Mouse (Mus musculus): ENCODE results near the gene Krt8. TPM values are rescaled to one million over a fixed set of nuclear protein-coding genes. Genes with fewer than 3 reads are reported as not detected.

Gene Krt8
- total and polyA plus RNA-seq, 3 experiments, result 0.69 to 0.93 TPM; not detected in 1

- no peak overlapping the region for H3K27ac ChIP-seq (ENCODE audit: control insufficient read depth, low read depth, low read length)
- DNase-seq (ENCODE audit: low read depth, low spot score), result no peak
- TF ChIP-seq ZMIZ1 (IDR thresholded peaks at IDR 0.05; ENCODE audit: low read depth, low read length) (no peak), NRF1 (IDR thresholded peaks at IDR 0.05; ENCODE audit: insufficient read depth, low read depth, low read length, poor library complexity, severe bottlenecking) (no peak), ZKSCAN1 (IDR thresholded peaks at IDR 0.05; ENCODE audit: low read depth, low read length) (no peak), SMC3 (IDR thresholded peaks at IDR 0.05; ENCODE audit: low read depth, low read length) (no peak), MYB (IDR thresholded peaks at IDR 0.05; ENCODE audit: low read depth, low read length) (no peak), POLR2AphosphoS2 (IDR thresholded peaks at IDR 0.05; ENCODE audit: low read length) (no peak), MAX (IDR thresholded peaks at IDR 0.05; ENCODE audit: low read length) (no peak), MAFK (IDR thresholded peaks at IDR 0.05; ENCODE audit: borderline replicate concordance, low read depth, low read length) (no peak), POLR2AphosphoS5 (IDR thresholded peaks at IDR 0.05; ENCODE audit: borderline replicate concordance, low read depth, low read length) (no peak), RCOR1 (IDR thresholded peaks at IDR 0.05; ENCODE audit: low read depth, low read length) (no peak), UBTF (IDR thresholded peaks at IDR 0.05; ENCODE audit: borderline replicate concordance, insufficient read depth, low read depth, low read length) (no peak)
- H3K4me3 ChIP-seq (ENCODE audit: control insufficient read depth in 1 of 2, insufficient read depth in 1 of 2, low read depth in 2 of 2, low read length in 2 of 2), result no peak overlapping the region
- H3K36me3 ChIP-seq (ENCODE audit: control insufficient read depth in 1 of 2, insufficient read depth in 2 of 2, low read length in 2 of 2), result no peaks in the 10 kb centered on the region
- no peak overlapping the region for H3K9ac ChIP-seq (ENCODE audit: control insufficient read depth, low read depth, low read length, poor library complexity, severe bottlenecking)
- H3K79me2 ChIP-seq (ENCODE audit: control insufficient read depth, insufficient read depth, low read length, poor library complexity), result no peaks in the 10 kb centered on the region
- H3K4me1 ChIP-seq (ENCODE audit: control insufficient read depth in 1 of 2, insufficient read depth in 2 of 2, low read length in 2 of 2), result no peaks in the 10 kb centered on the region
- H3K9me3 ChIP-seq (replicated peaks; ENCODE audit: insufficient read depth, low read length), result no peaks in the 10 kb centered on the region
- peaks cover 27 to 48% of the 10 kb centered on the region in 2 experiments for H3K27me3 ChIP-seq (ENCODE audit: control insufficient read depth in 1 of 2, insufficient read depth in 2 of 2, low read length in 2 of 2)
These were observed 36.0 kb upstream of the Krt8 start for GRCm38 (mm10) chr15:102040277-102040676.

GRCm38 (mm10) chr15:102034121-102035053, 30.1 kb upstream of the Krt8 start:
- Histone ChIP-seq H3K27ac (ENCODE audit: control insufficient read depth, low read depth, low read length) (no peak overlapping the region), H3K4me3 (ENCODE audit: control insufficient read depth in 1 of 2, insufficient read depth in 1 of 2, low read depth in 2 of 2, low read length in 2 of 2) (no peak overlapping the region), H3K36me3 (ENCODE audit: control insufficient read depth in 1 of 2, insufficient read depth in 2 of 2, low read length in 2 of 2) (no peaks in the 10 kb centered on the region), H3K9me3 (replicated peaks; ENCODE audit: insufficient read depth, low read length) (no peaks in the 10 kb centered on the region), H3K27me3 (ENCODE audit: control insufficient read depth in 1 of 2, insufficient read depth in 2 of 2, low read length in 2 of 2) (peaks cover 22 to 39% of the 10 kb centered on the region in 2 experiments), H3K79me2 (ENCODE audit: control insufficient read depth, insufficient read depth, low read length, poor library complexity) (no peaks in the 10 kb centered on the region), H3K4me1 (ENCODE audit: control insufficient read depth in 1 of 2, insufficient read depth in 2 of 2, low read length in 2 of 2) (no peaks in the 10 kb centered on the region), H3K9ac (ENCODE audit: control insufficient read depth, low read depth, low read length, poor library complexity, severe bottlenecking) (no peak overlapping the region)
- DNase-seq (ENCODE audit: low read depth, low spot score), result no peak
- TF ChIP-seq HCFC1 (IDR thresholded peaks at IDR 0.05; ENCODE audit: low read depth, low read length), result no peak
- no peak for TF ChIP-seq MXI1 (IDR thresholded peaks at IDR 0.05; ENCODE audit: low read depth, low read length)

All from MEL (cell line).